Mouse (Mus musculus) Patski (cell line): ENCODE results near the gene Elmo1. TPM values are rescaled to one million over a fixed set of nuclear protein-coding genes. Genes with fewer than 3 reads are reported as not detected.

Source experiments
- ATAC-seq: fragments of 100-300 bp; one replicate; pipeline ENCODE4 v1.8.0; 2021
- CTCF ChIA-PET: fragments of 350-600 bp; sonication (Branson Sonifier 250); formaldehyde crosslinking; loops from one replicate; lab custom pipeline; 2022; ENCODE audit warnings: inconsistent platforms; lab: Charles Lee
- POLR2A ChIA-PET: fragments of 350-600 bp; sonication (Branson Sonifier 250); formaldehyde crosslinking; loops from one replicate; lab custom pipeline; 2022; ENCODE audit warnings: antibody characterized with exemption, inconsistent platforms; lab: Charles Lee
- DNase-seq: peaks from one replicate; pipeline ENCODE4 v3.0.0-alpha.2; 2011; ENCODE audit warnings: low read depth, low spot score
- H3K27me3 ChIP-seq: fragments of 371-371 bp; one replicate; pipeline ENCODE4 v1.5.1; 2021
- CTCF ChIP-seq: fragments of 100-300 bp; IDR thresholded peaks from one replicate; pipeline ENCODE4 v1.5.1; 2021
- in situ Hi-C: fragments of 300-500 bp; cut with MboI; formaldehyde crosslinking; loops from 3 replicates; pipeline ENCODE4 v1.11.1; 2018; ENCODE audit warnings: low pct_unique_long_range_greater_than_20kb, mixed read lengths
- polyA plus RNA-seq: library from polyadenylated mRNA; unstranded; gene quantifications from one replicate; pipeline ENCODE4 v1.2.3, GENCODE M21; 2021

Gene Elmo1
- polyA plus RNA-seq, 1 experiment from 2014 or later, result 0.08 TPM

DNA sequence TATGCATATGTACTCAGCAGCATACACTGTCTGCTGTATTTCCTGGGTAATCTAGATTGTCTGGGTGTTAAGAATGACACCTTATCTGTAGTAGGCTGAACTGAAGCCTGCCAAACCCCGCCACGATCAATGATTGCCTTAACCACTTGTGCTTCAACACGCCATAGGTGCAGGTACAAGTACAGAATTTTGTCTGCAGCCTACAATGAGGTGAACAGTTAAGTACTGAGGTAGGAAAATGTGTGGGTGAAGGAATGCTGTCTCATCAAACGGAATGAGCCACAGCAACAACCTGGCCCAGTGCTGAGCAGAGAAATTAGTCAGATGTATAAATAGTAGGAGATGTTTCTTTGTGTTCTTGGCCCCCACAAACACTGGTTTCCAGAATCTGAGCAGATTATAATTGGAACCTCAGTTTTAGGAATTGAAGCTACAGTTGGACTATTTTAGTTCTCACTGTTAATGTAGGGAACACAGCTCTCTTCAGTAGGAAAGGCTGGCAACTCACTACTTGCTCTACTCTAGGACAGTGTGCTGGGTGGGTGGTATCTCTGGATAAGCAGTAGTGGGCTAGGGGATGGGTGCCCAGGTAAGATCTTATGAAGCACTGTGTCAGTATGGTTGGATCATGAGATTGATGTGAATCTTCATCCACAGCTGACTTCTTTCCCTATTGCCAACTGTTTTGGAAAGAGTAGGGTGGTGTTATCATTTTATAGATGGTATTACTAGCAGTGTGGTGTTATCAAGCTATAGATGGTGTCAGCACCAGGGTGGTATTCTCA is 4.7 kb downstream of the Elmo1 start:
- no peak for ATAC-seq
- ChIA-PET CTCF (no interaction called here), POLR2A (no interaction called here)
- in situ Hi-C loops, result no loop called here
- peaks cover under 1% of the 10 kb centered on the region for H3K27me3 ChIP-seq
- DNase-seq, result no peak
- TF ChIP-seq CTCF, result no peak

DNA sequence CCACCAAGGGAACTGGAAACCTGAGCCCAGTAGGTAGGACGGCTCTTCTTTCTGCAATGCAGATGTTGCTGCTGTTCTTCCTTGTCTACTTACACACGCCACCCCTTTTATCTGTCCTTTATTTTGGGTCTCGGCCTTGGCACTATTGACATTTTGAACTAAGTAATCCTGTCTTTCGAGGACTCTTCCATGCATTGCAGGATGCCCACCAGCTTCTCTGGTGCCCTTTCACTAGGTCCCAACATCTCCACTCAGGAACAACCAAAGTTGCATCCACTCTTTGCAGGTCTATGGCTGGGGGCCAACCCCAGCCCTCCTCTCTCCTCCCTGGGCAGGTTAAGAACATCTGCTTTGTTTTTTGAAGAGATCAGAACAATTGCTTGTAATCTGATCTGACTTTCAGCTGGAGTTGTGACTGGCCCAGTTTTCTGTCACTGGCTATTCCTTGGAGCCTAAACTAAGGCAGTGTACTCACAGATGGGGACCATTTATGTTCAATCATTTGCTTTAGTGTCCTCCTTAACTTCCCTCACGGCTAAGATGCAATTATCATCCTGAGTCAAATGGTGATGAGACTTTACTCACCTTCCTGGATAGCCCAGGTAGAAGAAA is 6.7 kb downstream of the Elmo1 start:
- ATAC-seq (no peak), DNase-seq (no peak)
- in situ Hi-C loops, result no loop called here
- POLR2A ChIA-PET, result no interaction called here
- CTCF ChIA-PET, result no interaction called here
- no peak for TF ChIP-seq CTCF
- H3K27me3 ChIP-seq, result no peaks in the 10 kb centered on the region

GRCm38 (mm10) chr13:20097934-20098593 is 7.7 kb downstream of the Elmo1 start:
- no peaks in the 10 kb centered on the region for H3K27me3 ChIP-seq
- ChIA-PET CTCF (no interaction called here), POLR2A (no interaction called here)
- ATAC-seq, result no peak
- in situ Hi-C loops, result no loop called here
- no peak for TF ChIP-seq CTCF
- no peak for DNase-seq

- ATAC-seq (no peak), DNase-seq (no peak)
- no peak for TF ChIP-seq CTCF
- ChIA-PET CTCF (no interaction called here), POLR2A (no interaction called here)
- in situ Hi-C loops, result no loop called here
- no peaks in the 10 kb centered on the region for H3K27me3 ChIP-seq
Measured at GRCm38 (mm10) chr13:20098594-20098965, 8.2 kb downstream of the Elmo1 start.

DNA sequence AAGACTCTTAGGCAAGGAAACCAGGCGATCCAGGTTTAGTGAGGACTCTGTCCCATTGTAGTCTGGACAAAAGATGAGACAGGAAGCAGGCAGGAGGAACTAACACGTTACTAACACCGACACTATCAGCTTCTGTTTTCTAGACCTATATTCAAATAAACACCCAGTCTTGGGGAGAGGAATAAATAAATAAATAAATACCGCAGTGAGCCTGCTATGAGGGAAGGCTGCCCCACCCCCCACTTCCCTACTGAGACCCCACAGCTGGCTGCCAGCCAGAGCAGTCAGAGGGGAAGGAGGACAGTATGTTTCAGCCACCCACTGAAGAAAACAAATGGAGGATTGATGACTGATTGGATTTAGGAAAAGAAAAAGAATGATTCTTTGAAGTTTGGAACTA is 9.2 kb downstream of the Elmo1 start:
- H3K27me3 ChIP-seq, result no peaks in the 10 kb centered on the region
- ChIA-PET POLR2A (no interaction called here), CTCF (no interaction called here)
- no peak for DNase-seq
- in situ Hi-C loops, result no loop called here
- no peak for TF ChIP-seq CTCF
- ATAC-seq, result no peak

GRCm38 (mm10) chr13:20100357-20100756 is 10.0 kb downstream of the Elmo1 start:
- in situ Hi-C loops, result no loop called here
- H3K27me3 ChIP-seq, result no peaks in the 10 kb centered on the region
- no peak for TF ChIP-seq CTCF
- POLR2A ChIA-PET, result no interaction called here
- DNase-seq, result no peak
- no peak for ATAC-seq
- CTCF ChIA-PET, result no interaction called here

DNA sequence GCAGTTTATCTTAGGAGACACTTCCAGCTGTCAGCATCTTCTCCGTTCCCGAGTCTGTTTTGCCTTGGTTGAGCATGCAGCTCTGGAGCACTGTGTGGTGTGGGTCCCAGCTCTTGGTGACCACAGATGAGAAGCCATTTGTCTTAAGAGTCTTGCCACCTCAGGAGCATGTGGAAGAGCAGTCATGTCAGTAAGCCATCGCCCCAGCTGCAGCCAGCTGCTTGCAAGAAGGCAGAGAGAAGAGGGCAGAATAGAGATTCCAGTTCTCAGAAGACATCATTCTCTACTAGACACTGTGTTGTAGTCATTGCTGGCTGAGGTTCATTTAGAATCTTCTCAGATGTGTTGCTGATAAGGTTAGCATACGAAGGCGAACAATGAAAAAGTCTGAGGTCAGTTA is 11.3 kb downstream of the Elmo1 start:
- ChIA-PET CTCF (interaction anchor here (1.0 kb wide), 1 partner anchor 14 kb away, joined by 3 read pairs; no protein-coding TSS in a partner anchor), POLR2A (no interaction called here)
- TF ChIP-seq CTCF, result no peak
- in situ Hi-C loops, result no loop called here
- no peaks in the 10 kb centered on the region for H3K27me3 ChIP-seq
- no peak for ATAC-seq
- DNase-seq, result no peak

- POLR2A ChIA-PET, result no interaction called here
- ATAC-seq (no peak), DNase-seq (no peak)
- CTCF ChIA-PET, result no interaction called here
- in situ Hi-C loops, result no loop called here
- H3K27me3 ChIP-seq, result no peaks in the 10 kb centered on the region
- no peak for TF ChIP-seq CTCF
Measured at GRCm38 (mm10) chr13:20104791-20105190, 14.4 kb downstream of the Elmo1 start.

DNA sequence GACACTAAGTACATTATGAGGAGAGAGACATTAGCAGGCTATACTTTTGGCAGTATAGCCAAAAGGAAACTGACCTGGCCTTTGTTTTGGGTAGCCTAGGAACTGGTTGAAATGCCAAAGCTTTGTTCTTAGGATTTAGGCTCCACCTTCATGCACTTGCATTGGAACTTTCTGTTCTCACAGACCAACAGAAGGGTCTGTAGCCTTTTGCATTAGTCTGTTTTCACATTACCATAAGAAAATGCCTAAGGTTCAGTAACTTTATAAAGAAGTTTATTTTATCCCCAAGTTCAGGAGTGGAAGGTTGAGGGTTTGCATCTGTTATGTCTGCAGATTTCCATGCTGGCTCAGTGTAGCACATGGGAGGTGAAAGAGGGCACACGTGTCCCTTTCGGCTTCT is 15.6 kb downstream of the Elmo1 start:
- no peak for ATAC-seq
- ChIA-PET POLR2A (no interaction called here), CTCF (no interaction called here)
- no peaks in the 10 kb centered on the region for H3K27me3 ChIP-seq
- in situ Hi-C loops, result no loop called here
- no peak for TF ChIP-seq CTCF
- no peak for DNase-seq

- ChIA-PET CTCF (no interaction called here), POLR2A (no interaction called here)
- ATAC-seq (no peak), DNase-seq (no peak)
- H3K27me3 ChIP-seq, result no peaks in the 10 kb centered on the region
- in situ Hi-C loops, result no loop called here
- TF ChIP-seq CTCF, result no peak
Measured at GRCm38 (mm10) chr13:20107953-20108498, 17.6 kb downstream of the Elmo1 start.

DNA sequence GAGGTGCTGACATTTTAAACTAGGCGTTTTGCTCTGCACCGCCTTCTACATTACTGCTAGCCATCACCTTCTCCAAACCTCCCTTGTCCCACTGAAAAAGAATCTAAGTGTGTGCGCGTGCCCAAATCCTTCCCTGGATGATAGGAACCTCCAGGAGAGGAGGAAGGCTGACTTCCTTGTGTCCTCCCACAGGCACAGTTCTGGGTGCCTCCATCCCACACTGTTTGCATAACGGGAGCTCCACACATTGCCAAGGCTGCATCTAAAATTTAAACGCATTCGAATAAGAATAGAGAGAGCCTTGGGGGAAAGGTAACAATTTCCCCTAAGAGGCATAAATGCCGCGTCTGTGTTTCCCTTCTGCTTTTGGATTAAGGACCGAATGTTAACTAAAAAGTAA is 18.6 kb downstream of the Elmo1 start:
- no peak for DNase-seq

More for the DNA sequence above, 18.6 kb downstream of the Elmo1 start:
- no peaks in the 10 kb centered on the region for H3K27me3 ChIP-seq
- CTCF ChIA-PET, result no interaction called here
- POLR2A ChIA-PET, result no interaction called here
- TF ChIP-seq CTCF, result no peak
- ATAC-seq, result no peak
- in situ Hi-C loops, result no loop called here
